Mouse (Mus musculus) forebrain, embryonic 12.5 days (tissue): ENCODE data around the gene Atp2b2. TPM values are rescaled to one million over a fixed set of nuclear protein-coding genes. Genes with fewer than 3 reads are reported as not detected.

Experiments
- ATAC-seq: fragments of 200-750 bp; cut with Nextera tagmentation; 2 replicates; pipeline ENCODE4 v1.8.0; 2017; ENCODE audit warnings: moderate TSS enrichment; ENCODE audit not compliant: low FRiP score
- H3K27ac ChIP-seq: fragments of 300-500 bp; sonication (generic); 2 replicates; pipeline ENCODE4 v1.5.1; 2016; ENCODE audit warnings: mild to moderate bottlenecking
- H3K27me3 ChIP-seq: fragments of 300-500 bp; sonication (generic); 2 replicates; pipeline ENCODE4 v1.6.1; 2016; ENCODE audit warnings: mild to moderate bottlenecking
- H3K36me3 ChIP-seq: fragments of 300-500 bp; sonication (generic); replicated peaks from 2 replicates; pipeline ENCODE4 v1.6.1; 2016; ENCODE audit warnings: mild to moderate bottlenecking
- H3K4me1 ChIP-seq: fragments of 300-500 bp; sonication (generic); 2 replicates; pipeline ENCODE4 v1.6.1; 2016
- H3K4me2 ChIP-seq: fragments of 300-500 bp; sonication (generic); 2 replicates; pipeline ENCODE4 v1.6.1; 2016; ENCODE audit warnings: mild to moderate bottlenecking, moderate library complexity
- H3K4me3 ChIP-seq: fragments of 300-500 bp; sonication (generic); replicated peaks from 2 replicates; pipeline ENCODE4 v1.5.1; 2016; ENCODE audit warnings: mild to moderate bottlenecking
- H3K9ac ChIP-seq: fragments of 300-500 bp; sonication (generic); 2 replicates; pipeline ENCODE4 v1.6.1; 2016; ENCODE audit warnings: mild to moderate bottlenecking
- H3K9me3 ChIP-seq: fragments of 300-500 bp; sonication (generic); 2 replicates; pipeline ENCODE4 v1.6.1; 2016
- WGBS: fragments of 180-500 bp; shearing (Covaris S2); methylation state at CpG from one replicate; pipeline ENCODE4 v1.1.7; 2016; 5-methylcytosine and 5-hydroxymethylcytosine counted together
- polyA plus RNA-seq: library from polyadenylated mRNA; unstranded; fragments of >200 nt; fragmentation: Nextera tagmentation; extraction: Ambion mirVana; gene quantifications from 2 replicates; pipeline ENCODE4 v1.2.1, GENCODE M21; 2016

Atp2b2 gene
- polyA plus RNA-seq, 1 experiment from 2014 or later: 8.0 TPM

GRCm38 (mm10) chr6:113838493-113838892 is 203.9 kb downstream of the Atp2b2 start:
- peaks cover 2% of the 10 kb centered on the region; the same call in 1 of the 2 replicates for H3K4me1 ChIP-seq
- no peak overlapping the region for H3K9ac ChIP-seq
- no peaks in the 10 kb centered on the region for H3K27me3 ChIP-seq
- H3K9me3 ChIP-seq: no peaks in the 10 kb centered on the region
- no peak overlapping the region for H3K4me2 ChIP-seq
- H3K27ac ChIP-seq: no peak overlapping the region
- no peak for ATAC-seq
- H3K4me3 ChIP-seq: no peak overlapping the region
- 23% methylated on average over 1 of the region's 1 CpGs for WGBS
- no peaks in the 10 kb centered on the region for H3K36me3 ChIP-seq

- Histone ChIP-seq H3K4me2 (no peak overlapping the region), H3K27ac (no peak overlapping the region), H3K9ac (no peak overlapping the region), H3K36me3 (no peaks in the 10 kb centered on the region), H3K4me3 (no peak overlapping the region), H3K9me3 (no peaks in the 10 kb centered on the region), H3K4me1 (no peaks in the 10 kb centered on the region), H3K27me3 (no peaks in the 10 kb centered on the region)
- no peak for ATAC-seq
- 69% methylated on average over 2 of the region's 2 CpGs for WGBS
Measured at GRCm38 (mm10) chr6:113837740-113838139, 204.7 kb downstream of the Atp2b2 start.

- Histone ChIP-seq H3K4me1 (no peaks in the 10 kb centered on the region), H3K27me3 (no peaks in the 10 kb centered on the region), H3K9me3 (no peaks in the 10 kb centered on the region), H3K4me2 (no peak overlapping the region), H3K4me3 (no peak overlapping the region), H3K27ac (no peak overlapping the region), H3K9ac (no peak overlapping the region), H3K36me3 (no peaks in the 10 kb centered on the region)
- 83% methylated on average over 3 of the region's 3 CpGs for WGBS
- no peak for ATAC-seq
Measured at GRCm38 (mm10) chr6:113836545-113836944, 205.9 kb downstream of the Atp2b2 start.

GRCm38 (mm10) chr6:113830463-113830862 is 211.9 kb downstream of the Atp2b2 start:
- H3K4me3 ChIP-seq: no peak overlapping the region
- no peaks in the 10 kb centered on the region for H3K9me3 ChIP-seq
- H3K27ac ChIP-seq: no peak overlapping the region
- no peak overlapping the region for H3K9ac ChIP-seq
- H3K4me2 ChIP-seq: no peak overlapping the region
- H3K4me1 ChIP-seq: no peaks in the 10 kb centered on the region
- no peaks in the 10 kb centered on the region for H3K36me3 ChIP-seq
- no peak for ATAC-seq
- H3K27me3 ChIP-seq: no peaks in the 10 kb centered on the region
- WGBS: 97% methylated on average over 2 of the region's 2 CpGs

- Histone ChIP-seq H3K4me2 (no peak overlapping the region), H3K9me3 (no peaks in the 10 kb centered on the region), H3K36me3 (no peaks in the 10 kb centered on the region), H3K9ac (no peak overlapping the region), H3K4me1 (no peaks in the 10 kb centered on the region), H3K27ac (no peak overlapping the region), H3K4me3 (no peak overlapping the region), H3K27me3 (no peaks in the 10 kb centered on the region)
- WGBS: 92% methylated on average over 4 of the region's 4 CpGs
- no peak for ATAC-seq
Measured at GRCm38 (mm10) chr6:113827309-113827708, 215.1 kb downstream of the Atp2b2 start.

- Histone ChIP-seq H3K4me1 (no peaks in the 10 kb centered on the region), H3K9ac (no peak overlapping the region), H3K9me3 (no peaks in the 10 kb centered on the region), H3K36me3 (no peaks in the 10 kb centered on the region), H3K27ac (no peak overlapping the region), H3K4me2 (no peak overlapping the region), H3K4me3 (no peak overlapping the region), H3K27me3 (no peaks in the 10 kb centered on the region)
- no peak for ATAC-seq
- 40% methylated on average over 7 of the region's 7 CpGs for WGBS
Measured at GRCm38 (mm10) chr6:113822417-113822816, 220.0 kb downstream of the Atp2b2 start.

- H3K9ac ChIP-seq: no peak overlapping the region
- H3K27ac ChIP-seq: no peak overlapping the region
- no peak overlapping the region for H3K4me3 ChIP-seq
- H3K9me3 ChIP-seq: no peaks in the 10 kb centered on the region
- no peak overlapping the region for H3K4me2 ChIP-seq
- H3K27me3 ChIP-seq: no peaks in the 10 kb centered on the region
- no peaks in the 10 kb centered on the region for H3K4me1 ChIP-seq
- ATAC-seq: no peak
- H3K36me3 ChIP-seq: no peaks in the 10 kb centered on the region
- 92% methylated on average over 3 of the region's 3 CpGs for WGBS
Measured at GRCm38 (mm10) chr6:113816690-113817089, 225.7 kb downstream of the Atp2b2 start.

- Histone ChIP-seq H3K4me3 (no peak overlapping the region), H3K4me2 (no peak overlapping the region), H3K27me3 (no peaks in the 10 kb centered on the region), H3K27ac (no peak overlapping the region), H3K36me3 (no peaks in the 10 kb centered on the region), H3K4me1 (no peaks in the 10 kb centered on the region), H3K9me3 (no peaks in the 10 kb centered on the region), H3K9ac (no peak overlapping the region)
- no peak for ATAC-seq
- 54% methylated on average over 1 of the region's 1 CpGs for WGBS
Measured at GRCm38 (mm10) chr6:113811462-113811861, 231.0 kb downstream of the Atp2b2 start.

- no peak for ATAC-seq
- no peaks in the 10 kb centered on the region for H3K27me3 ChIP-seq
- peaks cover 2% of the 10 kb centered on the region; the same call in 1 of the 2 replicates for H3K36me3 ChIP-seq
- H3K4me3 ChIP-seq: no peak overlapping the region
- no peak overlapping the region for H3K9ac ChIP-seq
- H3K27ac ChIP-seq: no peak overlapping the region
- H3K4me1 ChIP-seq: no peaks in the 10 kb centered on the region
- H3K9me3 ChIP-seq: 0 out of 2 replicates have a peak, but pooled peaks cover under 1% of the 10 kb centered on the region
- WGBS: 84% methylated on average over 4 of the region's 4 CpGs
- H3K4me2 ChIP-seq: no peak overlapping the region
Measured at GRCm38 (mm10) chr6:113810667-113811066, 231.7 kb downstream of the Atp2b2 start.

GRCm38 (mm10) chr6:113806241-113806640 is 236.2 kb downstream of the Atp2b2 start:
- Histone ChIP-seq H3K4me3 (no peak overlapping the region), H3K27me3 (no peaks in the 10 kb centered on the region), H3K36me3 (peaks cover 21% of the 10 kb centered on the region), H3K4me2 (no peak overlapping the region), H3K9me3 (0 out of 2 replicates have a peak, but pooled peaks cover 9% of the 10 kb centered on the region), H3K27ac (no peak overlapping the region), H3K4me1 (no peaks in the 10 kb centered on the region), H3K9ac (no peak overlapping the region)
- no peak for ATAC-seq
- 79% methylated on average over 5 of the region's 5 CpGs for WGBS

GRCm38 (mm10) chr6:113801233-113801632 is 241.2 kb downstream of the Atp2b2 start:
- H3K4me1 ChIP-seq: peaks cover 19% of the 10 kb centered on the region
- H3K9me3 ChIP-seq: 0 out of 2 replicates have a peak, but pooled peaks cover 9% of the 10 kb centered on the region
- no peak overlapping the region for H3K27ac ChIP-seq
- H3K9ac ChIP-seq: no peak overlapping the region
- peaks cover 11% of the 10 kb centered on the region; the same call in 1 of the 2 replicates for H3K27me3 ChIP-seq
- H3K36me3 ChIP-seq: peaks cover 21% of the 10 kb centered on the region
- no peak for ATAC-seq
- no peak overlapping the region for H3K4me2 ChIP-seq
- H3K4me3 ChIP-seq: no peak overlapping the region

GRCm38 (mm10) chr6:113799915-113800314 is 242.5 kb downstream of the Atp2b2 start:
- Histone ChIP-seq H3K4me2 (no peak overlapping the region), H3K27me3 (peaks cover 18% of the 10 kb centered on the region), H3K4me3 (no peak overlapping the region), H3K9me3 (0 out of 2 replicates have a peak, but pooled peaks cover 2% of the 10 kb centered on the region), H3K9ac (no peak overlapping the region), H3K27ac (peak overlapping the region; percentile 65; the same call in 1 of the 2 replicates), H3K4me1 (peaks cover 32% of the 10 kb centered on the region), H3K36me3 (peaks cover 11% of the 10 kb centered on the region)
- 67% methylated on average over 3 of the region's 3 CpGs for WGBS
- ATAC-seq: no peak

GRCm38 (mm10) chr6:113799349-113799748 is 243.1 kb downstream of the Atp2b2 start:
- Histone ChIP-seq H3K9me3 (no peaks in the 10 kb centered on the region), H3K4me1 (peaks cover 36% of the 10 kb centered on the region), H3K27me3 (peaks cover 18% of the 10 kb centered on the region), H3K4me3 (no peak overlapping the region), H3K9ac (no peak overlapping the region), H3K36me3 (peaks cover 6% of the 10 kb centered on the region), H3K27ac (peak overlapping the region; percentile 65), H3K4me2 (no peak overlapping the region)
- WGBS: 36% methylated on average over 9 of the region's 9 CpGs
- peak; percentile 54 for ATAC-seq
